Mouse (Mus musculus) activated CD4-positive, CD25-positive, alpha-beta regulatory T cell, adult 4 months (primary cell): ENCODE measurements at regions not wholly inside any gene's neighbourhood (a gene's known extent, or its start where the extent isn't known, plus 50 kb on each side); places are given as distances from the start of the nearest gene placed in this dataset.
A peak's percentile ranks its signal among the peaks of the same experiment; 100 is the strongest.

Experiments used
- ATAC-seq: one replicate; pipeline ENCODE4 v1.8.0; 2017

GRCm38 (mm10) chr15:68362081-68363057, 1861.7 kb upstream of the Lrrc6 start:
- ATAC-seq = peak; percentile 15

GRCm38 (mm10) chr15:68360956-68361908, 1860.5 kb upstream of the Lrrc6 start:
- no peak for ATAC-seq

GRCm38 (mm10) chr15:68359496-68359895, 1858.8 kb upstream of the Lrrc6 start:
- ATAC-seq = no peak

GRCm38 (mm10) chr15:68355957-68356356, 1855.2 kb upstream of the Lrrc6 start:
- ATAC-seq = no peak

- no peak for ATAC-seq
These were observed 1843.9 kb upstream of the Lrrc6 start for GRCm38 (mm10) chr15:68344652-68345051.

- ATAC-seq = no peak
These were observed 1841.8 kb upstream of the Lrrc6 start for GRCm38 (mm10) chr15:68342542-68342941.

- no peak for ATAC-seq
These were observed 1840.3 kb upstream of the Lrrc6 start for GRCm38 (mm10) chr15:68341056-68341455.

DNA sequence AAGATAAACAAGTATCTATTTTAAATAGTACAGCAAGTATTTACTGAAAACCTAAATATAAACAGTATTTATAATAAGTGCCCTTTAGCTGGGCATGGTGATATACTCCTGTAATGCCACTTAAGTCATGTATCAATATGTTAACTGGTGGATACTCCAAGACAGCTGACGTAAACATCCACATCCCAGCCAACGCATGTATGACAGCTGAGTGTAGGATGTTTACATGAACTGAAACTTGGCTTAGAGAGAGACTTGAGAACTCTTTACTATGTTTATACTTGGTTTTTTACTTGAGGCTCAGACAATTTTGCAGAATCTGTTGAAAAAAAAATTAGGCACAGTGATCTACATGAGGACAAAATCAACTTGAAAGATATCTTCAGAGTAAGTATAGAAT, 1836.6 kb upstream of the Lrrc6 start:
- no peak for ATAC-seq

GRCm38 (mm10) chr15:68335837-68336236, 1835.1 kb upstream of the Lrrc6 start:
- no peak for ATAC-seq

DNA sequence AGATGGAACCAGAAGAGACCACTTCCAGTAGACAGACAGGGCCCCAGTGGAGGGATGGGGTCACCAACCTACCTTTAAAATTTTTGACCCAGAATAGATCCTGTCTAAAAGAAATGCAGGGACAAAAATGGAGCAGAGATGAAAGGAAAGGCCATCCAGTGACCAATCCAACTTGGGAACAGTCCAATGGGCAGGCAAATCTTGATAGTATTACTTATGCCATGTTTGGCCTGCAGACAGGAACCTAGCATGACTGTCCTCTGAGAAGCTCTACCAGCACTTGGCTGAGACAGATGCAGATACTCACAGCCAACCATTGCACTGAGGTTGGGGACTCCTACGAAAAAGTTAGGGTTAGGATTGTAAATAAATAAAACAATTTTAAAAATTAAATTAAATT, 1815.4 kb upstream of the Lrrc6 start:
- ATAC-seq = no peak
